Mouse (Mus musculus) small intestine, adult 2 months (tissue): Measurements from ENCODE around the gene Smim4. TPM values are rescaled to one million over a fixed set of nuclear protein-coding genes. Genes with fewer than 3 reads are reported as not detected.

ENCODE experiments used
- H3K27ac ChIP-seq: fragments of 200-500 bp; 2 replicates; pipeline ENCODE4 v1.5.1; 2012; ENCODE audit warnings: low read depth, low read length, control low read depth, inconsistent platforms; ENCODE audit not compliant: insufficient read depth
- H3K27me3 ChIP-seq: fragments of 200-500 bp; 2 replicates; pipeline ENCODE4 v1.6.1; 2012; ENCODE audit warnings: mild to moderate bottlenecking, moderate library complexity, low read length, inconsistent platforms; ENCODE audit not compliant: control insufficient read depth, insufficient read depth
- H3K36me3 ChIP-seq: fragments of 200-500 bp; 2 replicates; pipeline ENCODE4 v1.6.1; 2012; ENCODE audit warnings: mild to moderate bottlenecking, low read length, control low read depth, inconsistent platforms; ENCODE audit not compliant: control insufficient read depth, insufficient read depth
- H3K4me1 ChIP-seq: fragments of 200-500 bp; 2 replicates; pipeline ENCODE4 v1.6.1; 2012; ENCODE audit warnings: low read length, inconsistent platforms, mixed read lengths; ENCODE audit not compliant: control insufficient read depth, insufficient read depth, insufficient read length
- H3K4me3 ChIP-seq: fragments of 200-500 bp; 2 replicates; pipeline ENCODE4 v1.5.1; 2012; ENCODE audit warnings: low read depth, mild to moderate bottlenecking, control low read depth, inconsistent platforms, low read length, moderate library complexity
- CTCF ChIP-seq: fragments of 200-500 bp; IDR thresholded peaks from 2 replicates; pipeline ENCODE4 v1.5.1; 2012; ENCODE audit warnings: low read depth, mild to moderate bottlenecking, control low read depth, inconsistent platforms, low read length, moderate library complexity, mixed read lengths; ENCODE audit not compliant: insufficient replicate concordance, insufficient read length; ENCODE audit errors: extremely low read depth
- POLR2A ChIP-seq: fragments of 200-500 bp; IDR thresholded peaks from 2 replicates; pipeline ENCODE4 v1.6.1; 2012; ENCODE audit warnings: low read depth, mild to moderate bottlenecking, control low read depth, inconsistent platforms, low read length, moderate library complexity
- WGBS: fragments of 180-500 bp; shearing (Covaris S2); methylation state at CpG from one replicate; pipeline ENCODE4 v1.1.7; 2018; 5-methylcytosine and 5-hydroxymethylcytosine counted together
- polyA plus RNA-seq: library from polyadenylated mRNA; depleted of rRNA; stranded (reverse); fragments of >200 nt; gene quantifications from 2 replicates; pipeline ENCODE4 v1.2.3, GENCODE M21; 2012

Gene Smim4
- polyA plus RNA-seq, 1 experiment, result 37.3 TPM

DNA sequence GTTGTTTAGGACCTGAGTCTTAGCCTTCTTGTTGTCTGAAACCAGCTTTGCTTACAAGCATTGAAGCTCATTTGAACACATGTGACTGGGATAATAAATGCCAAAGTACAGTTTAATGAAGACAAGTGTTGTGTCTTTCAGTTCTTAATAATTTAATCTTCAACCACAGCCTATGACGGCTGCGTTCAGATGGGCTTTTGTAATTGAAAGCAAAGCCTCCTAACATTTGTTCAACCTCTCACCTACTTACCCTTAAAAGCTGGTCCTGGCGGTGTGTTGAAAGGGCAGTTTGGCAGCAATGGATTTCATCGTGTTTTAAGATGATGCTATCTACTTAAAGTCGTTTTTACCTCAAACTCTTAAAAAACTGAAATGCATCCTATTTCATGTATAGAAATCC is 16.6 kb downstream of the Smim4 start:
- H3K4me1 ChIP-seq, result no peaks in the 10 kb centered on the region; the same call in 1 of the 2 replicates
- H3K36me3 ChIP-seq, result peaks cover 49% of the 10 kb centered on the region
- TF ChIP-seq CTCF (no peak), POLR2A (no peak)
- H3K27ac ChIP-seq, result no peak overlapping the region
- no peak overlapping the region for H3K4me3 ChIP-seq
- 79% methylated on average over 5 of the region's 5 CpGs for WGBS
- H3K27me3 ChIP-seq, result no peaks in the 10 kb centered on the region

- H3K4me1 ChIP-seq, result no peaks in the 10 kb centered on the region; the same call in 1 of the 2 replicates
- no peak for TF ChIP-seq CTCF
- H3K36me3 ChIP-seq, result peaks cover 51% of the 10 kb centered on the region
- WGBS, result 32% methylated on average over 3 of the region's 3 CpGs
- no peak overlapping the region for H3K4me3 ChIP-seq
- H3K27ac ChIP-seq, result no peak overlapping the region
- H3K27me3 ChIP-seq, result no peaks in the 10 kb centered on the region
These were observed 18.1 kb downstream of the Smim4 start for GRCm38 (mm10) chr14:31110613-31111012.

GRCm38 (mm10) chr14:31105156-31105555 is 23.6 kb downstream of the Smim4 start:
- TF ChIP-seq CTCF (no peak), POLR2A (no peak)
- Histone ChIP-seq H3K27ac (no peak overlapping the region), H3K4me1 (no peaks in the 10 kb centered on the region), H3K4me3 (no peak overlapping the region), H3K36me3 (peaks cover 42% of the 10 kb centered on the region), H3K27me3 (no peaks in the 10 kb centered on the region)
- WGBS, result 76% methylated on average over 2 of the region's 2 CpGs

- Histone ChIP-seq H3K36me3 (peaks cover 32% of the 10 kb centered on the region), H3K4me3 (no peak overlapping the region), H3K27me3 (no peaks in the 10 kb centered on the region), H3K27ac (no peak overlapping the region), H3K4me1 (no peaks in the 10 kb centered on the region)
- WGBS, result 41% methylated on average over 1 of the region's 1 CpGs
- TF ChIP-seq POLR2A (no peak), CTCF (no peak)
These were observed 38.8 kb downstream of the Smim4 start for GRCm38 (mm10) chr14:31089918-31090317.

DNA sequence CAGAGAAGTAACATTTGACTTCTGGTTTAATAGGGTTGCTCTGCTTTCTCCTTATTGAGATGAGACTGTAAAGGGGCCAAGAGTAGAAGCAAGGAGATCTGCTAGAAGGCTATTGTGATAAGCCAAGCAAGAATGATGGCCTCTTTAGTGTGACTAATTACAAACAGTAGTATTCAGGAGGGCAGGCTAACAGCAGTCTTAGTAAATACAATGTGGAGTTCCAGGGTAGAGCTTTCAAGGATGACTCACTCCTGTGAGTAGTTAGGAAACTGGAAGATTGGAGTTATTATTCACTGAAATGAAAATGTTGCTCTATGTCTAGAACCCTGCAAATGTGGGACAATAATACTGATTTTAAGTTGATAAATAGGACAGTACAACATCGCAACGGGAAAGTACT is 40.2 kb downstream of the Smim4 start:
- no peaks in the 10 kb centered on the region for H3K27me3 ChIP-seq
- TF ChIP-seq POLR2A, result no peak
- no peak overlapping the region for H3K4me3 ChIP-seq
- H3K4me1 ChIP-seq, result no peaks in the 10 kb centered on the region
- H3K27ac ChIP-seq, result no peak overlapping the region
- 83% methylated on average over 2 of the region's 2 CpGs for WGBS
- peaks cover 36% of the 10 kb centered on the region for H3K36me3 ChIP-seq

- H3K4me1 ChIP-seq, result no peaks in the 10 kb centered on the region
- H3K4me3 ChIP-seq, result no peak overlapping the region
- TF ChIP-seq CTCF (peak; percentile 34; the same call in 1 of the 2 replicates), POLR2A (no peak)
- H3K27me3 ChIP-seq, result no peaks in the 10 kb centered on the region
- 73% methylated on average over 6 of the region's 6 CpGs for WGBS
- peaks cover 40% of the 10 kb centered on the region for H3K36me3 ChIP-seq
- H3K27ac ChIP-seq, result no peak overlapping the region
These were observed 41.3 kb downstream of the Smim4 start for GRCm38 (mm10) chr14:31087433-31087832.

DNA sequence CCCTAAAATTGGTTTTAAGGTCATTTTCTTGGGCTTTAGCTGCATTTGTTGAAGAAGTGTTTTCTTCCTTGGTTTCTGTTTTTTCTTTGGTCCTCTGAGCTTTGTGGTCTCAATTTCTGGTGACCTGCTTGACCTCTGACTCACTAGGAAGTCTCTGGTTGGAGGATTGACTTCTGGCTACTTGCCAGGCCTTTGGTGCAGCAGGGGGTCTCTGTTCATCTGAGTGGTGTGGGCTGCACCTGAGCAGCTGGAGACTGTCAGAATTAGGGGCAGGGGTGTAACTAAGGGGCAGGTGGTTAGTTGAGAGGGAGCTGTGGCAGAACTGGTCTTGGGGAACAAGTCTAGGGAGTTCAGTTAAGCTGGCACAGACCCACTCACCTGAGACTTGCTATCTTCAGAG is 47.6 kb downstream of the Smim4 start:
- peaks cover 38% of the 10 kb centered on the region for H3K36me3 ChIP-seq
- no peak overlapping the region for H3K27ac ChIP-seq
- no peak for TF ChIP-seq CTCF
- no peak for TF ChIP-seq POLR2A
- no peak overlapping the region for H3K4me3 ChIP-seq
- no peaks in the 10 kb centered on the region for H3K27me3 ChIP-seq
- H3K4me1 ChIP-seq, result no peaks in the 10 kb centered on the region
